Mouse (Mus musculus) ES-CJ7 (cell line): ENCODE measurements around the gene Tead4.

Source experiments
- DNase-seq: peaks from one replicate; pipeline ENCODE4 v3.0.0; 2011; ENCODE audit warnings: low read depth, low spot score

Gene Tead4

DNA sequence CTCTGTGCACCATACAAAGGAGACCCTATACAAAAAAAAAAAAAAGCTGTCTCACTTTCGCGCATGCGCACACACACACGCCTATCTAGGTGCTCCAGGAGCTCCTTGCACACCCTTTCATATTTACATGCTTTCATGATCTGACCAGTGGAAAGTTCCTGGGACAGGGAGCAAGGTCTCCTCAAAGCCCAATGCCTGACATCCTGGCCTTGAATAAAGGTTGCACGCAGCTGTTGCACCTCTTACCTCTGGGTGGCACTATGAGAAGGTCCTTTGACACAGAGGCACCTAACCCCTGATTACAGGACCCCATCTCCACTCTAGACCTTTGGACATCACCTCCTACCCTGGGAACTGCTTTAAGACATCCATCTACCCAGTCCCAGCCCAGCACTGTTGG lies 121.4 kb downstream of the Tead4 start:
- DNase-seq = peak; percentile 27

DNA sequence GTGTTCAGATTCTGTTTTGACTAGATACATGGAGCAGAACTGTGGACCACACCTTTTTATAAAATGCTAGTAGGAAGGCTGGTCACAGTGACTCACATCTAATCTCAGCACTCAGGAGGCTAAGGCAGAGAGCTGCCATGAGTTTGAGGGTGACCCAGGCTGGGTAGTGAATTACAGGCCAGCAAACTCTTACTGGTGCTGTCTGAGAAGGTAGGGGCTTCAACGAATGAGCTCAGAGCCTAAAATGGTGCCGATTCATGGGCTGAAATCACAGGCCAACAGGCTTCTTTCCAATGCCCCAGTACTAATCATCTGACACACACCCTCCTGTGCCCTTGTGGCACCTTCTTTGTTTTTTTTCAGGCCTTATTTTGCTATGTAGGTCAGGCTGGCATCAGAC lies 121.9 kb downstream of the Tead4 start:
- DNase-seq = no peak
